Mouse (Mus musculus) regulatory T cell (primary cell): ENCODE measurements at regions not wholly inside any gene's neighbourhood (a gene's known extent, or its start where the extent isn't known, plus 50 kb on each side); places are given as distances from the start of the nearest gene placed in this dataset.

ENCODE experiments used
- in situ Hi-C: fragments of 300-600 bp; cut with MboI, MseI; formaldehyde crosslinking; loops from one replicate; pipeline ENCODE4 v1.15.1; 2025; ENCODE audit warnings: high pct_unique_total_duplicates

DNA sequence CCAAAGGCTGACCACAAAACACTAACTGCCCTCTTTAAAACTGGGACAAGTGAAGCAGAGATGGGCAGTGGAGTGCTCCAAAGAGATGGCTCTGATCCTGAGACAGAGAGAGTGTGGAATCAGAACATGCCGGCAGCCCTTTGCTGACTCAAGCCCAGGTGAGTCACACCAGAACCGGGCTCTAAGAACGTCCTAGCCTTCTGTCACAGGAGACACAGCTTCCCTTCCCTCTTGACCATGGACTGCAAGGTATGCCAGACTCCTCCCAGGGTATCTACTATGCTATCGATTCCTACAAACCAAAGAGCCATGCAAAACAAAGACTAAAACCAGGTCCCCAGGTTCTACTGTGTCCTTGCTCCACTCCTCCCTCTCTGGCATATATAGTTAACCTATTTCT lies 98.0 kb downstream of the Dhx15 start:
- in situ Hi-C loops, result no loop called here

DNA sequence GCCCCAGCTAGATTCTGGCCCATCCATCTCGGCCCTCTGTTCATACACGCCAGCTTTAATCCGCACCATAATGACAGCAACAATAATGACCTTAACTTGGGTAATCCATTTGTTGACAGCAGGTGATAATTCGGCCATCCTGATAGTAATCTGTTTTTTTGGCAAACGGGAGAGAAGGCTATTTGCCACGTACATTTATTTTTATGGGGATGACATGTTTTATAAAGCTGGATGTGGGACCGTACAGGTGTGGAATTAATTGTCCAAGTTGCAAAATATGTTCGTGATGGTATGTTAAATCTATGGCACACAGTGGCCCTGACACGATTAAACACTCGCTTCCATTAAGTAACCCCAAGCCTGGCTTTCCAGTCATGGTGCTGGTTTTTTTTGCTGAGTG lies 102.2 kb downstream of the Dhx15 start:
- in situ Hi-C loops, result no loop called here

- in situ Hi-C loops, result no loop called here
Measured at GRCm38 (mm10) chr5:52086766-52087429, 103.4 kb downstream of the Dhx15 start.

DNA sequence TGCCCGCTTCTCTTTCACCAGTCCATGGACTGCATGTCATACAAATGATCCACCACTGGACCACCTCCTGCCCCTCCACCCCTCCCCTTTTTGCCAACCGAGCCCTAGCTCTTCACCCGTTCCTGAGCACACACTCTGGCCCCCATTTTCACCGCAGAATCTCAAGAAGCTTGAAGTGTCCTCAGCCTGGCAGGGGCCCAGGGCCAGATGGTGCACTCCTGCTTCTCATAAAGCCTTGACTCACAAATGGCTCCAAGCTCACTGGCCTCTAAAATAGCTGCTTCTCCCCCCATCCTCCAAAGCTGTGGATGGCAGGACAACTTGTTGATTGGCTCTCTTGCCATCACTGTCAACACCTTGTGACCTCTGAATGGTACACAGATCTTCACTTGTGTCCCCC lies 110.0 kb downstream of the Dhx15 start:
- in situ Hi-C loops, result no loop called here

DNA sequence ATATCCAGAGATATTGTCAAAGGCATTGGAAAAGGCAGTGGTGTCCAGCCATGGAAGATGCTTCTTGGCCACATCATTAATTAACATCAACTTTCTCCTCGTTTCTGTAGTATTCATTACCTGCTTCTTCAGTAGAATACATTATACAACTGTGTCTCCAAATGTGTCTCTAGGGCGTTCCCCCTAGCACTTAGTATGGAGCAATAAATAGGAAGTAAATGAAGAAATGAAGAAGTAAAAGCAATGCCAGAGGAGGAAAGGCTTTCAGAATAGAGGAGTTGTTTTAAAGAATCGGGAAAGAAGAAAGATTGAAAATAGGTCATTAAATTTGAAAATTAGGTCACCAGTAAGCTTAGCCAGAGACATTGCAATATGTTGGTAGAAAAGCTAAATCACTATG lies 112.6 kb downstream of the Dhx15 start:
- in situ Hi-C loops, result no loop called here

GRCm38 (mm10) chr5:52075096-52075495 lies 115.2 kb downstream of the Dhx15 start:
- in situ Hi-C loops, result no loop called here

- in situ Hi-C loops, result loop anchor here (10.0 kb wide), 1 partner anchor 150 kb away; no protein-coding TSS in a partner anchor
Measured at GRCm38 (mm10) chr5:52064804-52065451, 125.4 kb downstream of the Dhx15 start.

GRCm38 (mm10) chr5:52062214-52062613 lies 128.1 kb downstream of the Dhx15 start:
- in situ Hi-C loops, result loop anchor here (10.0 kb wide), 1 partner anchor 147 kb away; no protein-coding TSS in a partner anchor

GRCm38 (mm10) chr5:52061226-52061625 lies 129.1 kb downstream of the Dhx15 start:
- in situ Hi-C loops, result loop anchor here (10.0 kb wide), 1 partner anchor 146 kb away; no protein-coding TSS in a partner anchor

GRCm38 (mm10) chr5:52057261-52057660 lies 133.1 kb downstream of the Dhx15 start:
- in situ Hi-C loops, result no loop called here

GRCm38 (mm10) chr5:52052072-52052465 lies 138.2 kb downstream of the Dhx15 start:
- in situ Hi-C loops, result no loop called here

- in situ Hi-C loops, result no loop called here
Measured at GRCm38 (mm10) chr5:52051383-52052071, 138.8 kb downstream of the Dhx15 start.

- in situ Hi-C loops, result no loop called here
Measured at GRCm38 (mm10) chr5:52048790-52049189, 141.5 kb downstream of the Dhx15 start.

DNA sequence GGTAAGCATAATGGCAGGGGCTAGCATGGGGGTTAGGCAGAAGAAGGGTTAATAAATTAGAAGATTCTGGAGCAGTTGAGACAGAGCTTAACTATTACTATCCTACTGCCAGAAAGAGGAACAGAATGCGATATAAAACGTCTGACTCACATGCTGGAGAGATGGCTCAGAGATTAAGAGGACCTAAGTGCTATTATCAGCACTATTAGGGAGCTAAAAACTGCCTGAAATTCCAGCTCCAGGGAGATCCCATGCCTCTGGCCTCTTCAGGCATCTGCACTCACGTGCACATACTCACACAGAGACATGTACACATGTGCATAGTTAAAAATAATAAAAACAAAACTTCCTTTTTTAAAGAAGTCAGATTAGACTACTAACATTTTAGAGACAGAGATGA lies 143.6 kb downstream of the Dhx15 start:
- in situ Hi-C loops, result no loop called here

- in situ Hi-C loops, result no loop called here
Measured at GRCm38 (mm10) chr5:52044101-52044500, 146.2 kb downstream of the Dhx15 start.

GRCm38 (mm10) chr5:52041447-52041846 lies 148.9 kb downstream of the Dhx15 start:
- in situ Hi-C loops, result no loop called here

DNA sequence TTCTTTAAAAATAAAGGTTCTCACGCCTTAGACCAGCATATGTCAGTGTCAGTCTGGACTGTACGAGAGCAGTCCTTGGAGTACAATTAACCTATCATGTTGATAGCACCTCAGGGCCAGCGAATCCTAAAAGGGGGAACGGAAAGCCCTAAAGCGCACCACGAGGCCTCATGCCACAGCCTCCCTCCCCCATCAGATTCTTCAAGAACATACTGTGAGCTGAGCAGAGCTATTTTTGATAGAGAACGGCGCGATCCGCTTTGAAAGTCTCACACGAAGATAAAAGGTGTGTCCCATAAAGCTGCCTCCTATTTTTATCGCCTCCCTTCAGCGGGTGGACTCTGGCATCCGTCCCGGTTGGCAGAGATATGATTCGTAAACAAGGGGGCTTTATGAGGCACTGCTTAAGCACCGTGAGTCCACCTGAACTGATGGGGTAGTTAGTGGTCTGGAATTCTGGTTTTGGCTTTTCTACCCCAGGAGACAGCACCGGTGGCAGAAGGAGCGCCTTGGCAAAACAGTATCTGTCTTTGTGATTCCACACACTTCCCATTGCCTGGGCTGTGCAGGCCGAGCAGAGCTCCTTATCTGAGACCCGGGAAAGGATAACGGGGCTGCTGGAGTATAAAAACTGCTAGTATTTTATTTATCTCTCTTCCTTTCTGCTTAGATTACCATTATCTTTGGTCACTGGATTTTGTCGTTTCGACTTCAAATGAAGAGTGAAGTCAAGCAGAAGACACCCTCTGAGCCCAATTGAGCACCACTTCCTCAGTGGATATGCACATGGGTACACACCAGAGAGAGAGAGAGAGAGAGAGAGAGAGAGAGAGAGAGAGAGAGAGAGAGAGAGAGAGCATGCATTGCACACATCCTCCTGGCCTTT lies 149.6 kb downstream of the Dhx15 start:
- in situ Hi-C loops, result no loop called here

- in situ Hi-C loops, result no loop called here
Measured at GRCm38 (mm10) chr5:52035339-52035738, 155.0 kb downstream of the Dhx15 start.

GRCm38 (mm10) chr5:52027478-52027877 lies 162.8 kb downstream of the Dhx15 start:
- in situ Hi-C loops, result no loop called here

DNA sequence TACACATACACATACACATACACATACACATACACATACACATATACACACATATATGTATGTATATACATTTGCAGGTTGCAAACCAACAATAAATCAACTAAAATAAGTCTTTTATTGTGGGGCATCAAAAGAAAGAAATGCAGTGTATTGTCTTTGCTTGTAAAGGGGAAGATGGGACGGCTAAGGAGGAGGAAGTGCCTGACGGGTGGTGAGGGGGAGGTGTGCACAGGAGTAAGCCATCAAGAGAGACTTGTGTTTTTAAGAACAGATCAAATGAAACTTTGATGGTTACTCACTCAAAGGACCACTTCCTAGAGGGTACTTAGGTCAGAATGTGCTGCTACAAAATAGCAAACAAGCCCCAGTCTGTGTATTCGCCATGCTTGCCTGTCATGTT lies 164.2 kb downstream of the Dhx15 start:
- in situ Hi-C loops, result no loop called here

- in situ Hi-C loops, result no loop called here
Measured at GRCm38 (mm10) chr5:52023212-52023611, 167.1 kb downstream of the Dhx15 start.

DNA sequence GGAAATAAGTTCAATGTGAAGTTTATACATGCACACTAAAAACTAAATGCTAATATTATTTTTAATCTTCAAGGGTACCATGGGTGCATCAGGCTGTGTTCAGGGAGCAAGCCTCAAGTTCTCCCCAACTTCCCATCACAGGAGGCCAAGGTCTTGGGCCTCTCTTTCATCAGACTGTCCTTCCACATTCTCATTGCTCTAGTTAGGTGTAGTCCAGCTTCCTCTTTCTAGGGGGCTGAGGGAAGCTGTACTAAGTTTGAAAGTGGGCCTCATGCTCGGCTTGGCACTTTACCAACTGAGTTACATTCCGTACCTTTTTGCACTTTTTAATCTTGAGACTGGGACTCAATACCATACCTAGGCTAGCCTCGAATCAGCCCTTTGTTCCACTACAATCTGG lies 173.3 kb downstream of the Dhx15 start:
- in situ Hi-C loops, result no loop called here
